Mouse (Mus musculus) E14TG2a.4 (cell line): Measurements from ENCODE around the gene Mpz.

Source experiments
- CTCF ChIP-seq: conservative IDR thresholded peaks from 2 replicates; pipeline ENCODE4 v1.5.1; 2014; ENCODE audit warnings: low read length
- NANOG ChIP-seq: IDR thresholded peaks from 2 replicates; pipeline ENCODE4 v1.6.1; 2014; ENCODE audit warnings: borderline replicate concordance, low read length, mixed read lengths
- POU5F1 ChIP-seq: IDR thresholded peaks from 2 replicates; pipeline ENCODE4 v1.6.1; 2014; ENCODE audit warnings: low read length, borderline replicate concordance

DNA sequence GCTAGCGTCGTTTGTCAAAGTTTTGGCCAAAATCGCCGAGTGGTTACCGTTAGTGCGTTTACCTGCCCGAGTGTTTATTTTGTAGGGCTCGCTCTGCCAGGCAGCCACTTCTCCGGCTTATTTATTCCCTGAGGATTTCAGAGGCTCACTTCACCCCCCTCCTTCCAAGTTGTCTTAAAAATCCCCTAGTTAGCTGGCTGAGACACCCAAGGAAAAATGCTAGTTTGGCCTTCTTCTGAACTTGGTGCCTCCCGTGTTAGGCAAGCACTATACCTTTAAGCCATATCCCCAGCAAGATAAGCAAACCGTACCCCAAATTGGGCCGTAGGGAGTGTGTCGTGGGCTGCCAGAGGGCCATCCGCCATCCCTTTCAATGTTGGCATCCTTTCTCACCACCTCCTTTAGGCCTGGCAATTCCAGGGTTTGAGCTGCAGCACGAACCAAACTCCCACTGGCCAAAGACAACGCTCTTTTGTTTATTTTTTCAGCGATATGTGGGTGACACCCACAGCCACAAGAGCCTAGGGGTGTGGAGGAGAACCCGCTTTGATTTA lies 404 bp downstream of the Mpz start:
- TF ChIP-seq CTCF (no peak), POU5F1 (no peak), NANOG (no peak)
